Mouse (Mus musculus) midbrain, embryonic 10.5 days (tissue): ENCODE results near the gene Opa3. TPM values are rescaled to one million over a fixed set of nuclear protein-coding genes. Genes with fewer than 3 reads are reported as not detected.
A peak's percentile ranks its signal among the peaks of the same experiment; 100 is the strongest.

Experiments
- DNase-seq: peaks from one replicate; pipeline ENCODE4 v3.0.0-alpha.2; 2017; ENCODE audit warnings: low spot score
- H3K27ac ChIP-seq: fragments of 300-500 bp; sonication (generic); replicated peaks from 2 replicates; pipeline ENCODE4 v1.5.1; 2016; ENCODE audit warnings: mild to moderate bottlenecking
- H3K27me3 ChIP-seq: fragments of 300-500 bp; sonication (generic); 2 replicates; pipeline ENCODE4 v1.6.1; 2016; ENCODE audit warnings: low read depth, mild to moderate bottlenecking; ENCODE audit not compliant: poor library complexity, severe bottlenecking
- H3K36me3 ChIP-seq: fragments of 300-500 bp; sonication (generic); 2 replicates; pipeline ENCODE4 v1.6.1; 2016; ENCODE audit warnings: mild to moderate bottlenecking, moderate library complexity
- H3K4me1 ChIP-seq: fragments of 300-500 bp; sonication (generic); 2 replicates; pipeline ENCODE4 v1.6.1; 2016
- H3K4me3 ChIP-seq: fragments of 300-500 bp; sonication (generic); 2 replicates; pipeline ENCODE4 v1.5.1; 2016; ENCODE audit warnings: mild to moderate bottlenecking, moderate library complexity
- H3K9me3 ChIP-seq: fragments of 300-500 bp; sonication (generic); replicated peaks from 2 replicates; pipeline ENCODE4 v1.6.1; 2016; ENCODE audit warnings: mild to moderate bottlenecking
- WGBS: fragments of 180-500 bp; shearing (Covaris S2); methylation state at CpG from one replicate; pipeline ENCODE4 v1.1.7; 2016; 5-methylcytosine and 5-hydroxymethylcytosine counted together
- polyA plus RNA-seq: library from polyadenylated mRNA; unstranded; fragments of >200 nt; fragmentation: Nextera tagmentation; extraction: Ambion mirVana; gene quantifications from 2 replicates; pipeline ENCODE4 v1.2.1, GENCODE M21; 2016

Opa3 gene
- polyA plus RNA-seq, 1 experiment from 2014 or later, result 51.0 TPM

- Histone ChIP-seq H3K9me3 (0 out of 2 replicates have a peak, but pooled peaks cover 8% of the 10 kb centered on the region), H3K4me3 (no peak overlapping the region), H3K27me3 (peaks cover 15% of the 10 kb centered on the region), H3K4me1 (peaks cover 20% of the 10 kb centered on the region), H3K36me3 (peaks cover 27% of the 10 kb centered on the region), H3K27ac (no peak overlapping the region)
- no peak for DNase-seq
- 84% methylated on average over 13 of the region's 13 CpGs for WGBS
Observed at GRCm38 (mm10) chr7:19208201-19208910, 19.8 kb upstream of the Opa3 start.

GRCm38 (mm10) chr7:19208944-19209472 is 19.1 kb upstream of the Opa3 start:
- no peak overlapping the region for H3K27ac ChIP-seq
- peaks cover 21% of the 10 kb centered on the region for H3K4me1 ChIP-seq
- H3K9me3 ChIP-seq, result 0 out of 2 replicates have a peak, but pooled peaks cover 8% of the 10 kb centered on the region
- peaks cover 21% of the 10 kb centered on the region for H3K27me3 ChIP-seq
- H3K36me3 ChIP-seq, result peaks cover 23% of the 10 kb centered on the region
- 59% methylated on average over 7 of the region's 7 CpGs for WGBS
- no peak overlapping the region for H3K4me3 ChIP-seq
- no peak for DNase-seq

GRCm38 (mm10) chr7:19209494-19209893 is 18.6 kb upstream of the Opa3 start:
- 83% methylated on average over 4 of the region's 4 CpGs for WGBS

GRCm38 (mm10) chr7:19210010-19210409 is 18.1 kb upstream of the Opa3 start:
- WGBS, result 90% methylated on average over 5 of the region's 5 CpGs

More at GRCm38 (mm10) chr7:19209494-19209893, 18.6 kb upstream of the Opa3 start:
- peaks cover 18% of the 10 kb centered on the region for H3K36me3 ChIP-seq
- peaks cover 21% of the 10 kb centered on the region for H3K27me3 ChIP-seq
- no peak overlapping the region for H3K4me3 ChIP-seq
- 0 out of 2 replicates have a peak, but pooled peaks cover 8% of the 10 kb centered on the region for H3K9me3 ChIP-seq
- no peak overlapping the region for H3K27ac ChIP-seq
- H3K4me1 ChIP-seq, result peaks cover 22% of the 10 kb centered on the region
- DNase-seq, result no peak

GRCm38 (mm10) chr7:19211041-19211675 is 17.0 kb upstream of the Opa3 start:
- H3K27me3 ChIP-seq, result peaks cover 21% of the 10 kb centered on the region
- H3K4me1 ChIP-seq, result peaks cover 29% of the 10 kb centered on the region
- no peak for DNase-seq
- H3K36me3 ChIP-seq, result peaks cover 1% of the 10 kb centered on the region
- WGBS, result 50% methylated on average over 5 of the region's 5 CpGs
- H3K9me3 ChIP-seq, result 0 out of 2 replicates have a peak, but pooled peaks cover 5% of the 10 kb centered on the region
- no peak overlapping the region for H3K4me3 ChIP-seq
- no peak overlapping the region for H3K27ac ChIP-seq

More at GRCm38 (mm10) chr7:19210010-19210409, 18.1 kb upstream of the Opa3 start:
- peaks cover 25% of the 10 kb centered on the region for H3K4me1 ChIP-seq
- H3K27me3 ChIP-seq, result peaks cover 21% of the 10 kb centered on the region
- no peak overlapping the region for H3K27ac ChIP-seq
- peaks cover 13% of the 10 kb centered on the region for H3K36me3 ChIP-seq
- no peak overlapping the region for H3K4me3 ChIP-seq
- 0 out of 2 replicates have a peak, but pooled peaks cover 7% of the 10 kb centered on the region for H3K9me3 ChIP-seq
- no peak for DNase-seq

- Histone ChIP-seq H3K9me3 (0 out of 2 replicates have a peak, but pooled peaks cover 5% of the 10 kb centered on the region), H3K36me3 (no peaks in the 10 kb centered on the region), H3K4me3 (peak within 1 kb of the TSS; percentile 58), H3K4me1 (peaks cover 29% of the 10 kb centered on the region), H3K27ac (peak within 1 kb of the TSS; percentile 50), H3K27me3 (peaks cover 21% of the 10 kb centered on the region)
- DNase-seq, result peak; percentile 64
- 2% methylated on average over 29 of the region's 30 CpGs for WGBS
Observed at GRCm38 (mm10) chr7:19211996-19212755, 16.0 kb upstream of the Opa3 start, which contains the start of gene Gpr4. Gpr4 (plus strand) TSS chr7:19212538.

- H3K36me3 ChIP-seq, result no peaks in the 10 kb centered on the region
- 0 out of 2 replicates have a peak, but pooled peaks cover 5% of the 10 kb centered on the region for H3K9me3 ChIP-seq
- peaks cover 21% of the 10 kb centered on the region for H3K27me3 ChIP-seq
- H3K27ac ChIP-seq, result no peak overlapping the region
- no peak for DNase-seq
- peaks cover 37% of the 10 kb centered on the region for H3K4me1 ChIP-seq
- WGBS, result 74% methylated on average over 2 of the region's 2 CpGs
- H3K4me3 ChIP-seq, result peak overlapping the region; percentile 58; the same call in 1 of the 2 replicates
Observed at GRCm38 (mm10) chr7:19213385-19213784, 14.7 kb upstream of the Opa3 start.

- H3K36me3 ChIP-seq, result no peaks in the 10 kb centered on the region
- no peak overlapping the region for H3K4me3 ChIP-seq
- DNase-seq, result no peak
- H3K4me1 ChIP-seq, result peaks cover 37% of the 10 kb centered on the region
- H3K27me3 ChIP-seq, result peaks cover 21% of the 10 kb centered on the region
- WGBS, result 75% methylated on average over 7 of the region's 7 CpGs
- 0 out of 2 replicates have a peak, but pooled peaks cover 5% of the 10 kb centered on the region for H3K9me3 ChIP-seq
- no peak overlapping the region for H3K27ac ChIP-seq
Observed at GRCm38 (mm10) chr7:19214369-19214768, 13.8 kb upstream of the Opa3 start.

- no peak overlapping the region for H3K4me3 ChIP-seq
- H3K9me3 ChIP-seq, result 0 out of 2 replicates have a peak, but pooled peaks cover 2% of the 10 kb centered on the region
- no peaks in the 10 kb centered on the region for H3K36me3 ChIP-seq
- peaks cover 37% of the 10 kb centered on the region for H3K4me1 ChIP-seq
- WGBS, result 74% methylated on average over 9 of the region's 9 CpGs
- no peak overlapping the region for H3K27ac ChIP-seq
- peaks cover 21% of the 10 kb centered on the region for H3K27me3 ChIP-seq
- DNase-seq, result no peak
Observed at GRCm38 (mm10) chr7:19214940-19215339, 13.2 kb upstream of the Opa3 start.

- no peak for DNase-seq
- 79% methylated on average over 5 of the region's 5 CpGs for WGBS
- H3K27ac ChIP-seq, result no peak overlapping the region
Observed at GRCm38 (mm10) chr7:19217492-19217891, 10.6 kb upstream of the Opa3 start.

GRCm38 (mm10) chr7:19217944-19218343 is 10.2 kb upstream of the Opa3 start:
- Histone ChIP-seq H3K27ac (no peak overlapping the region), H3K4me1 (peaks cover 21% of the 10 kb centered on the region), H3K36me3 (peaks cover 13% of the 10 kb centered on the region), H3K27me3 (peaks cover 10% of the 10 kb centered on the region), H3K9me3 (no peaks in the 10 kb centered on the region), H3K4me3 (no peak overlapping the region)
- 26% methylated on average over 1 of the region's 3 CpGs for WGBS
- no peak for DNase-seq

More at GRCm38 (mm10) chr7:19217492-19217891, 10.6 kb upstream of the Opa3 start:
- Histone ChIP-seq H3K9me3 (no peaks in the 10 kb centered on the region), H3K4me3 (no peak overlapping the region), H3K36me3 (peaks cover 8% of the 10 kb centered on the region), H3K27me3 (peaks cover 14% of the 10 kb centered on the region), H3K4me1 (peaks cover 25% of the 10 kb centered on the region)

- Histone ChIP-seq H3K36me3 (peaks cover 22% of the 10 kb centered on the region), H3K27me3 (no peaks in the 10 kb centered on the region), H3K27ac (no peak overlapping the region), H3K9me3 (no peaks in the 10 kb centered on the region), H3K4me3 (no peak overlapping the region), H3K4me1 (peaks cover 12% of the 10 kb centered on the region)
- no peak for DNase-seq
- WGBS, result 67% methylated on average over 3 of the region's 3 CpGs
Observed at GRCm38 (mm10) chr7:19220061-19220460, 8.1 kb upstream of the Opa3 start.
